Mouse (Mus musculus) v-Abl transformed pro-B cells (cell line): ENCODE measurements around the gene Slc6a17.

Experiments used
- in situ Hi-C, 2 experiments: fragments of 400-800 bp; cut with MboI; formaldehyde crosslinking; loops; one replicate each; pipeline ENCODE4 v1.15.1; 2025; ENCODE audit not compliant: unreplicated experiment in 2 of 2

Slc6a17 gene

DNA sequence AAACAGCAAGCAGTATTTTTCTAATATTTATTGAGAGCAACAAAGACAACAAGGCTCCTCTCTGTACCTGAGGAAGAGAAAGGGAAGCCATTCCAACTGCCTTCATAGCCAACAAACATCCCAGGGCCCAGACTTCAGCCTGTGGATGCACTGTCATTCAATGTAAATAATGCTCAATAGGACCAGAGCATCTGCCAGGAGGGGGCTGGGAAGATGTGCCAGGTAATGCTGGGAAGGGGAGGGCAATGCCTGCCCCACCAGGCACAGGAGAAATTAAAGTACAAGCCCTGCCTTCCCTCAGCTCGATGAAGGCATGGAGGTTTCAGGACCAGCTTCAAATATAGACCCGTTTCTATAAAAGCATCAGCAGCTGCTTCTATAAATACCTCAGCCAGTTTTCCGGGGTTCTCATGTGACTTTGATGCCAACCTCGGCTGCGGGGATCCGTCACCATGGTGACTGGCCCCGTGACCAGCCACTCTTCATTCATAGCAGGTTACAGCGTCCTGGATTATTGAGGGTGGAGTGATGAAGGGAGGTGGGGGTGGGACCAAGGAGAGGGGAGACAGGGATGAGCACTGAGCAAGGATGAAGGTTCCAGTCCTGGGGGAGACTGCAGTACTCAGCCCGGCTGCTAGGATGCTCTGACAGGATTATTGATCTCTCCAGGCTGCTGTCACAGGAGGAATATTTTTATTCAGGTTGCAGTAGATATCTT lies 10.7 kb upstream of the Slc6a17 start:
- in situ Hi-C loops: no loop called here

DNA sequence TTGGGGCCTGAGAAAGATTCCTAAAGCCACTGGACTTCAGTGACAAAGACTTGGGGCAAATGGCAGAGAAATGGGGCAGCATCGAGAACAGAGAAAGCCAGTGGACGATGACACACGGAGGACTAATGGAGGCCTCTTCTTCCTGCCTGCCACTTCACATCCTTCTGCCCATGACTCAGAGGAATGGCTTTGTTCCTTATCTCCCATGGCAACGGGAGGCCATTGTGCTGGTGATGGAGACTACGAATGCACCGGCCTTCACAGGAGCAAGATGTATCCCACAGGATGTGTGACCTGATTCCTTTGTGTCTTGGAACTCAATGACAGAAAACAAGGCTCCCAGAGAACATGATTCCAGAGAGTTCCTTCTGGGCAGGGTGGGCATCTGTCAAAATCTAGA lies 6.7 kb upstream of the Slc6a17 start:
- in situ Hi-C loops: no loop called here

DNA sequence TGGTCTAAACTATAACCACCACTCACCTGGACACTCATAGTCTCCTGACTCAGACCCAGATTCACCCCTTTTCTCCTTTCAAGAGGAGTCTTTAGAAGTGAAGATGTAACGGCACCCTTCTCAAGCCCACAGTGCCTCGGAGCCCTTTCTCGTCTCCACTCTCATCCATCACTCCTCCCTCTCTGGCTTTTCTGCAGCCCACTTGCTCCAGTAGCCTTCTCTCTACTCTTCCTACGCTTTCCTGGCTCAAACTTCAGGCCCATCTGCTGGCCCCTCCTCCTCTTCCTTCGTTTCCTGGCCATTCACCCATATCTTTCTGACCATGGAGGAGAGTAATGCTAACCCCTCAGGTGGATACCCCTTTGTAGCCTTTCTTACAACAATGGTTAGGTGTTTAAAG lies 3.1 kb upstream of the Slc6a17 start:
- in situ Hi-C loops: no loop called here

DNA sequence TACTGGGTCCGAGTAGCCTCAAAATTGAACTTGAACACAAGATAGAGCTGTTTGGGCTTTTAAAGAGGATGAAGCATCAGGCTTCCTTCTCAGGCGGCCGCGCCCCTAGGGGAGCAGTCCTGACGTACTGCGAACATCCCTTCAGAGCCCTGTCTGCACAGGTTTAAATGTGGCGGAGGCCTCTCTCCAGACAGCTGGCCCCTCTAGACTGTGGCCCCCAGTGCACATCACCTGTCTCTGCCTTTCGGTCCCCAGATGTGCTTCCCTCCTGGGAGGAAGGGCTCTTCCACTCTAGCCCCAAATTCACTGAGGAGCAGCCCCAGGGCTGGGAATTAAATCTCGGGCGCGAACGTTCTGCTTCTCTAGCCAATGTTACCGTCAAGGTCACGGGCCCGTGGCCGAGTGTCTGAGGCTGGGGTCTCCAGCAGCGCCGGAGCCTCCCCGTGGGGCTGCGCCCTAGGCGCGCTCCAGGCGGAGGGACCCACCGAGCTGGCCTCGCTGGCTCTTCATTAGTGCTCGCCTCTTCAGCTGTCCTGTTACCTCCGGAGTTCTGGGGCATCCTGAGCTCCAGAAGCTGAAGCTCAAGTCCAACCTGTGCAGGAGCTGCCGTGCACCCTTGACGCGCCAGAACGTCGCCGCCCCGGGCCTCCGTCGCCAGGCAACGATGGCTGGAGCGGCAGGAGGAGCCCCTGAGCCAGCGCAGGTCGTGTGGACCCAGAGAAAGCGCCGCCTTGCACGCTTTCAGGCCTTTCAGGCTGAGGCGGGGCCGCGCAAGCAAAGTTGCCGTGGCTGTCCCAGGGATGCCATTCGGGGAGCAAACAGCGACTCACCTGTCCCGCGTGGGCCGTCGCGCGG lies 815 bp downstream of the Slc6a17 start:
- in situ Hi-C loops: no loop called here

DNA sequence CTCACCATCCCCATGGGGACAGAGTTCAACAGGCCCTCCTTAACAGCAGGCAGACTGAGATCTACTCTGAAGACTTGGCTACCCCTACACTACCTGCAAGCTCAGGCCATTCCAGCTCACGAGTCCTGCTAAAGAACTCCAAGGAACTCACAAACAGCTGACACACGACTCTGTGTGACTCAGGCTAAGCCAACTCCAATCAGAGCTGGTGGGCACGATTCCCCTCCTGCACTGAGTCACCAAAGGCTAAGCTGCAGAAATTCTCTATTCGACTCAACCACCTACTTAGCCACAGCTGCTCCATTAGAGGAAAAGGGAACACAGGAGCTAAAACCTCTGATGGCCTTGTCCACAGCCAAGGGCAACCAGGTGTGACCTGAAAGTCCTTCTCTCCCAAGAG lies 1.8 kb downstream of the Slc6a17 start:
- in situ Hi-C loops: no loop called here

DNA sequence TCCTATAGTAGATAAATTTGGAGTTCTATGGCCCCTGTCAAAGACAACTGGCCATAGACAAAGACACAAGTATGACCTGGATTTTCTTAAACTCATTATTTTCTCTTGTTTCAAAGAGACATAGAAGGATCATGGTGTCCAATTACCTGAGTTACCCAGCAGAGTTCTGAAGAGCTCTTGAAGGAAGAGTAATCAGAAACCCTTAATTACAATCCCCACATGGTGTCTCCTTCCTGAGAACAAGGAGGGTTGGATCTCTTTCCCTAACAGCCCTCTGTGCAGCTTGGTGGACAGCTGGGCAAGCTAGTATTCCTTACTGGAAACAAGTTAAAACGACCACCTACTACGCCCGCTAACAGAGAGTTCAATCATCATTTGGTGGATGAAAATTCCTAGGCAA lies 6.4 kb downstream of the Slc6a17 start:
- in situ Hi-C loops: no loop called here

DNA sequence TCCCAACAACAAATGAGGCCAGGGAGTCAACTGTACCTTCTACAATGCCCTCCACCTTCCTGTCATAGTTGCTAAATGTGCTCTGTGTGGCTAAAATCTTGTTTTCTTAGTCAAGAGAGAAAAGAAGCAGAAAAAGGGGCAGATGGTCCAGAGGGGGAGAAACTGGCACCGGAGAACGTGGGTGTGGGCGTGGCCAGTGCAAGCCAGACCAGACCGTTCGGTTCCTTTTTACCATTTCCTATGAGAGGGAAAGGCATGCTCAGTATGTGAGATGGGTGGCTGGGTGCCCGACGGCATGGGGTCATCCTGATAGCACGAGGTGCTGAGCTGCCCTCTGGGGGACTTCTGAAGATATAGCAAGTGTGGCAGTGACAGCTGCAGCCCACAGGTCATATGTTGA lies 9.1 kb downstream of the Slc6a17 start:
- in situ Hi-C loops: no loop called here

DNA sequence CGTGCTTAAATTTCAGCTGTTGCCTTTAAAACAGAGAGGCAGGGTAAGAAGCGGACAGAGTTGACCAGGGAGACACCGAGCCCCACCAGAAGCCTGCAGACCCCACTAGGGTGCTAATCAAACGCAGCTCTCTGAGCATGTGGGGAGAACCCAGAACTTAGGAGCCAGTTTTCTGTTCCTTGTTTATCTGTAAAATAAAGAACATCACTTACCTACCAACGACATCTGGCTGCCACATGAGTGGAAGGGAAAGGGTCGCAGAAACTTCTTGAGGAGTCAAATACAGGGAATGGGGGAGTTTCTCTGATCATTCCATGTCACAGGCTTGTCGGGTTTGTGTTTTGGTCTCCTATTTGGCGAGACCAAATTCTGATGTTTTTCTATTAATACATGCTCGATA lies 9.9 kb downstream of the Slc6a17 start:
- in situ Hi-C loops: no loop called here

DNA sequence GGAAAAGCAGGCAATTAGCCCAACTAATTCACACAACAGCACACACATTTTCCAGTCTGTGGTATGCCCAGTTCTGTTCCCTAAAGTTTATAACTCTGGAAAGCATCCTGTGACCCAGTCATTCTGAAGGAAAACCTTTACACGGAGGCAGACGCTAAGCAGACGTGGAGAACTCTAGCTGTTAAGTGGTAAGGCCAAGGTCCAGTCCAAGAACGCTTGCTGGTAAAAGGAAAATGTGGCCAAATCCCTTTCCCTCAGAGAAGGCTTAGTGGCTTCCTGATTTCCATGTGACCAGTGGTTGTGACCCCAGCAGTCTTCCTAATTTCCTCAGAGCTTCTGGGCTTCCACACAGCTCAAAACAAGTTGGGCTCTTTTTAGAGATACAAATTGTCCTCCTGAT lies 11.3 kb downstream of the Slc6a17 start:
- in situ Hi-C loops: no loop called here

DNA sequence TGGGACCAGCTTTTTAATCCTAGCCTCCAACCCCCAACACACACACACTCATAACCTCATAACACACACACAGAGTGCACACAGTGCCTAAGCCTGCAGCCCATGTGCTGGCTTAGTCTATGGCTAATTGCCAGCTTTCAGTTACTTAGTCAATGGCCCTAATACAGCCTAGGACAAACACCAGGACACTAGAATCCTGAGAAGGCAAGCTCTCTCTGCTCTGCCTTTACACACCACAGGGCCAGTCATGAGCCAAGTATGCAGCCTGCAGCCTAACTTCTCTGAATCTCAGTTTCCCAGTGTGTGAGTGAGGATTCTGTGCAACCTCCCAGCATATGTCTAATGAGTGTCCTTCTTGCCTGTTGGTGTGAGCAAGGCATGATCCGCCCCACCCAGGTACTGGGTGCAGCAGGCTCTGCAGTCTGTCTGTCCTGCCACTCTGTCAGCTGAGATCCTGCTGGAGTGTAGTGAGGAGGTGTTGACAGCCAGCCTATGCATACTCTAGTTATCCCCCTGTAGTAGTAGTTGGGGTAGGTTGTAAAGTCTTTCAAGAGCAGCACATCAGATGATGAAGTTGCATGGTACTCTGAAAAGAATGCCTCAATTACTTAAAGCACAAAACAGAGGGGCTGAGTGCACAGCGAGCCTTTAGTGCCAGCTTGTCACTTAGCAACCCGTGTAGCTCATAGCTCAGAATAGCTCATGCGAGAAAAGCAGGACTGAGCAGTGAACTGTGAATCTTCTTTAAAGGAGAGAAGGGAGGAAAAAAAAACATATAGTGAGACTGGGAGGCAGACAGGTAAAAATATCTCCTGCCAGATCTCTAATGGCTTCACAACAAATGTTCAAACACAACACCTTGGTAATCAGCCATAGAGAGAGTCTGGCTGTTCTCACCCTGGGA lies 12.1 kb downstream of the Slc6a17 start:
- in situ Hi-C loops: no loop called here

DNA sequence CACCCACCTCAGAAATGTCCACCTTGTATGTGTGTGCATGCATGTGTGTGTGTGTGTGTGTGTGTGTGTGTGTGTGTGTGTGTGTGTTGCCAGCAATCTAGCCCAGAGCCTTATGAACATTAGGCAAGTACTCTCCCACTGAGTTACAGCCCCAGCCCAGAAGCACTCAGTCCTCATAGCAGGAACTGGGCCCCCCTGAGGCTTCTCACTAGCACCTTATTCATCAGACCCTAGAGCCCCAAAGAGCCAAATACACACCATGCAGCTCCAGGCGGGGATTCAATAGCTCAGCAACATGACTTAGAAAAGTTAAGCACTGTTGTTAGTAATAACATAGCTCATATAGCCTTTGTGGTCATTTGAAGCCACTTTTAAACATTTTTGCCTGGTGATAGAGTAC lies 13.3 kb downstream of the Slc6a17 start:
- in situ Hi-C loops: no loop called here

DNA sequence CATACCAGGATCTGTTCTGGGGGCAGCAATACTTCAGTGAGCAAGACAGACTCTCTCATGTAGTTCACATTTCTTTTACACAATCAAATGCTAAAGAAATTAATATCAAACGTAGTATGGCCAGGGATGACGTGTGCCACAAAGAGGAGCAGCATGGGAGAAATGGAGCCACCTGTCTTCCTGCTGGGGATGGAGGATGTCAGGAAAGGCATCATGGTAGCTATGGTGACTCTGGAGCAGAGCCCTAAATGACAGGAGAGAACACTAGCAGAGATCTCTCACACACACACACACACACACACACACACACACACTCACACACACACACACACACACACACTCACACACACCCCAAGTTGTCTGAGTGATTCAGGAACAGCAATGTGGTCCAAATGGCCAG lies 14.1 kb downstream of the Slc6a17 start:
- in situ Hi-C loops: no loop called here

DNA sequence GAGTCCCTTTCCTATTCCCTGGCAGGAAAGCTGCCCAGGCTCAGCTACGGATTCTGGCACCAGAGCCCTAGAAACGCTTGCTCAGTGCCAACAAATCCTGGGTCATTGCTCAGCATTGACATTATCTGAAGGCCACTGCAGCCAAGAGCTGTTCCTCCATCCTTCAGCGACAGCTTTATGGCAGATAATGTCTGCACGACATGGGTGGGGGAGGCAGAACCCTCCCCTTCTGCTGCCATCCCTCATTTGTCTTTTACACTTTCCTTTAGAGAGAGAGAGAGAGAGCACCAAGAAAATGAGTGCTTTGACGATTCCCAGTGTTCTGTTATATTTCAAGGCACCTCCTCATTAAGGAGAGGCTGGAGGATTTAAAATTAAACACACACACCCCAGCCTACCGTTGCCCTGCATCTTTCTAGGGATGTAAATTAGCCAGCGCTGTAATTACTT lies 16.1 kb downstream of the Slc6a17 start:
- in situ Hi-C loops: no loop called here

DNA sequence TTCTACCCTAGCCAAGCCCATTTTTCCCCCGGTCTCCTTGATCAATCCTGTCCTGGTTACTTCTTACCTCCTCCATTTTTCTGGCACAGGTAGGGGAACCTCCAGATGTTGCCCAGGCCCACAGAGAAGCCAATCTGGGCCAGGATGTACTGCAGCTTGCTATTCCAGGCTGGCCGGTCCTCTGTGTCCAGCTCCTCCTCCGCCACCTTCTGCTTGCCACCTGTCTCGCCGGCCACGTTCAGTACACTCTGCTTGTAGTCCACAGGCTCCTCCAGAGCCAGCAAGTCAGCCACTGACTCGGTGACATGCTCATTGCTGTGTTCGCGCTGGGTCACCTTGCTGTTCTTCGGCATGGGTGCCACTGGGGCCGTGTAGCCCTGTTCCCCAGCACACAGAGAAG lies 17.5 kb downstream of the Slc6a17 start:
- in situ Hi-C loops: no loop called here

DNA sequence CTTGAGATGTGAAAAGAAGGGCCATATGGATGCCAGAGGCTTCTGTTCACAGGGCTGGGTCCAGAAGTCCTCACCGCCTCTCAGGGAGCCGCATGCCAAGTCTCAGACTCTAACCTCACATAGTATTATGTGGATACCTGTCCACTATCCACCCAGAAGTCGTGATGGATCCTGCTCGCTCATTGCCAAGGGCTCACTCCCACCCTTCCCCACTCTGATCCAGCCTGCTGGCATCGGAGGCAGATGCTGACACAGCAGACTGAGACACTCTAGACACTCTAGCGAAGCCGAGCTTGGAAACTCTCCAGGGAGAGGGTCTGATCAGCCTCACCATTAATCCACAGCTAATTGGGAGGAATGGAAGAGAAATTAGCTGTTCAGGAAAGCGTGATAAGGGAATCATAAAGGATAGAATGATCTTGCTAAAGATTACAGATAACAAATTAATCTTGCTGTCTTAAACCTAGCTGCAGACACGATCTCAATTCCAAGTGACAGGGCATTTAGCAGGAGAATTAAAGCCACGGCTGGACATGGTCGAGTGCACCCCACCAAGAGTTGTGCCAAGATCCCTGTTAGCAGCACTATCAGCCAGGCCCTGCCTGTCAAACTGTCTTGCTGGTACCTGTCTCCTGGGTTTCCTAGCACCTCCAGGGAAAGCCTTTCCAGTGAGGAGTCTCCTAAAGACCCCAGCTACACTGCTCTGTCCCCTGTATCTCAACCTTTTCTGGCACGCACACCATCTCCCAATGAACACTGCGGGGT lies 21.6 kb downstream of the Slc6a17 start:
- in situ Hi-C loops: no loop called here

DNA sequence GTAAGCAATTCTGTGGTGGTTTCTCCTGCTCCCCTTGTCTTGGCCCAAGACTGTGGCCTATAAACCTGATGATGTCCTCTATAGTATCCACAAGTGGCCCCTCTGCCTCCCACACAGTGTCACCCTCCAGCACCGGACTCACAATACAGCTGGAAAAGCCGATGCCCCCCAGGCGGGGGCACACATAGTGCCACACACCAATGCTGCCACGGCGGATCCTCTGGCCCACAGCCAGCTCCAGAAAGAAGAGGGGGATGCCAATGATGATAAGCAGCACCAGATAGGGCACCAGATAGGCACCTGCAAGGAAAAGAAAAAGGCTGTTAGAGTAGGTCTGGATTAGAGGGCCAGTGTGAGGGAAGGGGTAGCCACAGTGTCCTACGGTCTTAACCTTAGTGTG lies 22.3 kb downstream of the Slc6a17 start:
- in situ Hi-C loops: no loop called here

DNA sequence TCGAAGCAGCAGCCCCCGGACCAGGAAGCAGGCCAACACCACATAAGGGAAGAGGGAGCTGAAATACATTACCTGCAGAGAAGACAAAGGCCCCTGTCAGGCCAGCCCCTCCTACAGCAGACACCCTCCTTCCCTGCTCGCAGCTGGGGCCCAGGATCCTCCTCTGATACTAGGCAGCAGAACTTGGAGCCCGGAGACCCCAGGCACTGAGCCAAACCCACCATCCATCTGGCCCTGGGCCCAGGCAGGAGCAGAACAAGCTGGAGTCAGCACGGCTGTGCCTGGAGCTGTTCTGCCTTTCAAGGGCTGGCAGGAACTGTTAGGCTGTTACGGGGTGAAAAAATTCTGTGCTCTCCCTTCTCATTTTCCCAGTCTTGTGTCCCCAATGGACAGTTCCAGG lies 26.4 kb downstream of the Slc6a17 start:
- in situ Hi-C loops: no loop called here

DNA sequence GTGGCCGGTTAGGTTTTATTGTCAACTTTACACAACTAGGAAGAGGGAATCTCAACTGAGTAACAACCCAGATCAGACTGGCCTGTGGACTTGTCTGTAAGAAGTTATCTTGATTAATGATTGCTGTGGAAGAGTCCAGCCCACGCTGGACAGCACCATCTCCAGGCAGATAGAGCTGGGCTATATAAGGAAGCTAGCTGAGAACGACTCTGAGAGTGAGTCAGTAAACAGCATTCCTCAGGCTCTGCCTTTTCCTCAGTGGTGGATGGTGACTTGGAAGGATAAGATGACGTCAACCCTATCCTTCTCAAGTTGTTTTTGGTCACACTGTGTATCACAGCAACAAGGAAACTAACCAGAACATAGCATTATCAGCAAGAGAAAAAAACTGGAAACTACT lies 29.2 kb downstream of the Slc6a17 start:
- in situ Hi-C loops: no loop called here

DNA sequence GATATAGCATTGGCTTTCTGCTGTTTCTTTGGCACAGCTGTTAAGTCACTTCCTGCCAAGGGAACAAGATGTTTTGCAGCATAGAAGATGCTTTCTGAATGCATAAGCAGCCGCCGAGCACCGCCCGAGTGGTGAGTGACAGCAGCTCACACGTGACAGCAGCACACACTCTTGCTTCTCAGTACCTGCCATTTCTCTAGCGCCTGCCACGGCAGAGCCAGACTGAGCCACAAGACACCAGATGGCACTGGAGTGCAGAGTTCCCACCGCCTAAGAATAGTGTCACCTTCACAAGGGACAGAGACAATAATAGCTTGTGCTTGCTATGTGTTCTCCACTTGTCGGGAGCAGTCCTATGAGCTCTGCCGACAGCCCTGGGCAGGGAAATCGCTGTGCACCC lies 34.5 kb downstream of the Slc6a17 start:
- in situ Hi-C loops: no loop called here

DNA sequence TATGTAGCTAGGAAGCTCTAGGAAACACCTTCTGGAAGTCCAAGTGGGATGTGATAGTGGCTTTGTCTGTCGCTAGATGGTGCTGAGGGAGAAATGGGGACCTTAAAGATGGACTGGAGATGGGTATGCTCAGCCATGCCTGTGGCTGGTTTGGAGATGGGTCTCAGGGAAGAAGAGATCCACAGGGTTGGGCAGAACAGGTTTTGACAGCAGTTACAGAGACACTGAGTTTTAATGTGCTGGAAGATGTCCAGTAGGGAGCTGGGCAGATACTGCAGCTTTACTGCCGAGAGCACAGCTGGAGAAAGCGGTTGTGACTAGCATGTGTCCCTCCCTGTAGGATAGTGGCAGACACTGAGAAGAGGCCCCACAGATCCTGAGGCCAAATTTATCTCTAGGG lies 37.2 kb downstream of the Slc6a17 start:
- in situ Hi-C loops: no loop called here
